Mouse (Mus musculus) kidney, adult 18-20 months (tissue): ENCODE results near the gene Pa2g4.
"Not testable (repeated sequence)": the region's sequence is repeated elsewhere in the genome, so short reads cannot be mapped to it uniquely, and the experiment has no call there.

Experiments used
- DNase-seq: peaks from one replicate; pipeline ENCODE4 v3.0.0; 2021

The Pa2g4 gene

GRCm38 (mm10) chr10:128565788-128566531 is at the start of gene Pa2g4:
Gene Pa2g4, minus strand, starts transcription at chr10:128565987.
- peak; percentile 97 for DNase-seq

GRCm38 (mm10) chr10:128614934-128615333 is 49.1 kb upstream of the Pa2g4 start:
- no peak for DNase-seq

GRCm38 (mm10) chr10:128613820-128614219 is 48.0 kb upstream of the Pa2g4 start:
- DNase-seq: not testable (repeated sequence)

GRCm38 (mm10) chr10:128613154-128613440 is 47.3 kb upstream of the Pa2g4 start:
- no peak for DNase-seq

- peak; percentile 78 for DNase-seq
Measured at GRCm38 (mm10) chr10:128612433-128613153, 46.8 kb upstream of the Pa2g4 start.

GRCm38 (mm10) chr10:128606483-128606882 is 40.7 kb upstream of the Pa2g4 start:
- no peak for DNase-seq

- no peak for DNase-seq
Measured at GRCm38 (mm10) chr10:128602470-128603128, 36.8 kb upstream of the Pa2g4 start.

- DNase-seq: no peak
Measured at GRCm38 (mm10) chr10:128601499-128601898, 35.7 kb upstream of the Pa2g4 start.

- DNase-seq: no peak
Measured at GRCm38 (mm10) chr10:128598476-128598875, 32.7 kb upstream of the Pa2g4 start.

GRCm38 (mm10) chr10:128592797-128593196 is 27.0 kb upstream of the Pa2g4 start:
- no peak for DNase-seq

- DNase-seq: no peak
Measured at GRCm38 (mm10) chr10:128591436-128591835, 25.6 kb upstream of the Pa2g4 start.

- peak; percentile 83 for DNase-seq
Measured at GRCm38 (mm10) chr10:128590193-128590690, 24.5 kb upstream of the Pa2g4 start.

GRCm38 (mm10) chr10:128589464-128590192 is 23.8 kb upstream of the Pa2g4 start, which contains the start of gene Erbb3:
Gene Erbb3, minus strand, starts transcription at chr10:128589652.
- peak; percentile 88 for DNase-seq

GRCm38 (mm10) chr10:128588775-128589463 is 23.1 kb upstream of the Pa2g4 start:
- peak; percentile 72 for DNase-seq

- no peak for DNase-seq
Measured at GRCm38 (mm10) chr10:128588136-128588535, 22.3 kb upstream of the Pa2g4 start.

GRCm38 (mm10) chr10:128587697-128588096 is 21.9 kb upstream of the Pa2g4 start:
- peak; percentile 76 for DNase-seq

- no peak for DNase-seq
Measured at GRCm38 (mm10) chr10:128587120-128587519, 21.3 kb upstream of the Pa2g4 start.

- no peak for DNase-seq
Measured at GRCm38 (mm10) chr10:128586546-128586945, 20.8 kb upstream of the Pa2g4 start.

GRCm38 (mm10) chr10:128584386-128584785 is 18.6 kb upstream of the Pa2g4 start:
- DNase-seq: peak; percentile 65

GRCm38 (mm10) chr10:128583644-128584043 is 17.9 kb upstream of the Pa2g4 start:
- DNase-seq: peak; percentile 85

- no peak for DNase-seq
Measured at GRCm38 (mm10) chr10:128579731-128580130, 13.9 kb upstream of the Pa2g4 start.

GRCm38 (mm10) chr10:128579298-128579697 is 13.5 kb upstream of the Pa2g4 start:
- no peak for DNase-seq
